ENCODE assay signal across 9 mouse cellular contexts in the genomic region with DNA sequence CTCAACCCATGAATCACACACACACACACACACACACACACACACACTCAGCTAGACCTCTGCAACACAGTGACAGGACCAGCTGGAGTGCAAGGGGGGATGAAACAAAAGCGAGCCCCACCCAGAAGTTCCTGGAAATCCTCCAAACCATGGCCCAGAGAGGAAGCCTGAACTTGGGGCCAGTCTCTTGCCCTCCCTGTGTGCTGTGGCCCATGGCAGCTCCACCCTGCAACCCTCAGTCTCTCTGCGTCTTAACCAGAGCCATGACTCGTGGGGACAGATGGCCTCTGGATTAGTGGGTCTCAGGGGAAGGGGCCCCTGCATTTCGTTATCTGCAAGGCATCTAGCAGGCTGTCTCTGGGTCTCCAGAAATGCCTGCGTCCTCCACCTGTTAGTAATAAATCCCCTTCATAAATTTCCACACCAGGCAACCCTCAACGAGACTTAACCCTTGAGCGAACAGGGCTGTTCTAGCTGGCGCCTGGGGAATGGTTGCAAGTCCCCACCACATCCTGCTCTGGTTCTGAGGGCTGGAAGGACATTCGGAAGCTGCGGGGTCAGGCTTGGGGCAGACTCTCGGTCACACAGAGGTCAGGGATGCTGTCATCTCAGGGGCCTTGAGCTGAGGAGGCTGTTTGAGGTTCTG. TPM values are rescaled to one million over a fixed set of nuclear protein-coding genes. Genes with fewer than 3 reads are reported as not detected.
DNase-seq lines count a peak whose midpoint lies in the region; ATAC-seq and TF ChIP-seq lines count a peak whose summit lies in the region.
"Had no signal": no experiment of that assay in that cellular context is flagged by ENCODE, and none has a peak within 500 bp of the region (broad histone marks: within the 10 kb centered on the region; RNA-seq: fewer than 3 reads in every experiment).

No protein-coding gene starts in this region.

- WGBS in hindbrain, embryonic 10.5 days = 47% methylated on average over 11 of the region's 11 CpGs
- 44% methylated on average over 11 of the region's 11 CpGs for WGBS in hindbrain, embryonic 16.5 days
- 34% methylated on average over 11 of the region's 11 CpGs for WGBS in heart, postnatal 0 days
- 3% methylated on average over 11 of the region's 11 CpGs for whole genome bisulfite sequencing in limb, embryonic 12.5 days

- no peaks in the 10 kb centered on the region for H3K9me3 ChIP-seq in hindbrain, embryonic 10.5 days
- H3K9me3 ChIP-seq in hindbrain, embryonic 16.5 days (ENCODE audit: control insufficient read depth, low read length) = no peaks in the 10 kb centered on the region
- H3K9me3 ChIP-seq in heart, postnatal 0 days (replicated peaks; ENCODE audit: control insufficient read depth, low read length) = no peaks in the 10 kb centered on the region
- H3K9me3 ChIP-seq in limb, embryonic 12.5 days = no peaks in the 10 kb centered on the region
- H3K9me3 ChIP-seq: megakaryocyte, embryonic 14.5 days had no signal

- no peak overlapping the region for H3K4me3 ChIP-seq in hindbrain, embryonic 10.5 days
- no peak overlapping the region for H3K4me3 ChIP-seq in hindbrain, embryonic 16.5 days (ENCODE audit: low read length)
- no peak overlapping the region for H3K4me3 ChIP-seq in heart, postnatal 0 days (ENCODE audit: low read depth, low read length)
- H3K4me3 ChIP-seq in limb, embryonic 12.5 days (replicated peaks) = no peak overlapping the region
- H3K4me3 ChIP-seq: megakaryocyte, embryonic 14.5 days had no signal

- H3K9ac ChIP-seq in hindbrain, embryonic 16.5 days (ENCODE audit: low read depth, low read length) = no peak overlapping the region
- H3K9ac ChIP-seq in heart, postnatal 0 days (replicated peaks; ENCODE audit: low read depth, low read length) = no peak overlapping the region
- H3K9ac ChIP-seq in limb, embryonic 12.5 days (replicated peaks) = no peak overlapping the region

- no peak overlapping the region for H3K4me2 ChIP-seq in hindbrain, embryonic 16.5 days (ENCODE audit: low read length)
- no peak overlapping the region for H3K4me2 ChIP-seq in heart, postnatal 0 days (ENCODE audit: low read depth, low read length)
- peak overlapping the region; percentile 38 for H3K4me2 ChIP-seq in limb, embryonic 12.5 days

- peak overlapping the region; percentile 69; the same call in 1 of the 2 replicates for H3K27ac ChIP-seq in hindbrain, embryonic 10.5 days
- H3K27ac ChIP-seq in hindbrain, embryonic 16.5 days (ENCODE audit: low read depth, low read length) = no peak overlapping the region
- no peak overlapping the region for H3K27ac ChIP-seq in heart, postnatal 0 days (ENCODE audit: low read depth)
- H3K27ac ChIP-seq in limb, embryonic 12.5 days = peak overlapping the region; percentile 90

- no peak for TF ChIP-seq CTCF in heart, postnatal 0 days (IDR thresholded peaks at IDR 0.05; ENCODE audit: low read depth)

- no peak for TF ChIP-seq EP300 in heart, postnatal 0 days (IDR thresholded peaks at IDR 0.05; ENCODE audit: low read depth)

- 0 out of 2 replicates have a peak, but pooled peaks cover 4% of the 10 kb centered on the region for H3K27me3 ChIP-seq in hindbrain, embryonic 10.5 days (ENCODE audit: insufficient read depth, poor library complexity, severe bottlenecking)
- no peaks in the 10 kb centered on the region; the same call in 1 of the 2 replicates for H3K27me3 ChIP-seq in hindbrain, embryonic 16.5 days (replicated peaks; ENCODE audit: control insufficient read depth, insufficient read depth, low read length)
- no peaks in the 10 kb centered on the region for H3K27me3 ChIP-seq in heart, postnatal 0 days (ENCODE audit: control insufficient read depth, insufficient read depth, low read length)
- no peaks in the 10 kb centered on the region for H3K27me3 ChIP-seq in limb, embryonic 12.5 days

- no peak for ATAC-seq in hindbrain, embryonic 16.5 days
- ATAC-seq in heart, postnatal 0 days (ENCODE audit: insufficient read depth, low read depth) = peak; percentile 28; the same call in 1 of the 2 replicates
- peak; percentile 71 for ATAC-seq in limb, embryonic 12.5 days (ENCODE audit: insufficient number of reproducible peaks, insufficient read depth, low FRiP score, low TSS enrichment, low read depth)

- DNase-seq in hindbrain, embryonic 10.5 days (ENCODE audit: low spot score) = peak; percentile 25
- peak; percentile 73 for DNase-seq in ZHBTc4 (ENCODE audit: low read depth, low spot score)
- no peak for DNase-seq in heart, postnatal 0 days (ENCODE audit: low spot score)
- DNase-seq in retina, postnatal 7 days (ENCODE audit: low read depth, low spot score) = peak; percentile 66
- DNase-seq in layer of hippocampus, postnatal 10 days (ENCODE audit: low spot score in 2 of 2) = no peak
- DNase-seq in layer of hippocampus, postnatal 14 days (ENCODE audit: low spot score in 2 of 2) = no peak

- no peaks in the 10 kb centered on the region for H3K36me3 ChIP-seq in hindbrain, embryonic 10.5 days
- H3K36me3 ChIP-seq in hindbrain, embryonic 16.5 days (ENCODE audit: control insufficient read depth, insufficient read depth, low read length) = no peaks in the 10 kb centered on the region
- H3K36me3 ChIP-seq in heart, postnatal 0 days (replicated peaks; ENCODE audit: control insufficient read depth, insufficient read depth, low read length) = no peaks in the 10 kb centered on the region
- no peaks in the 10 kb centered on the region for H3K36me3 ChIP-seq in limb, embryonic 12.5 days

- peaks cover 68% of the 10 kb centered on the region for H3K4me1 ChIP-seq in hindbrain, embryonic 10.5 days (replicated peaks)
- peaks cover 30% of the 10 kb centered on the region for H3K4me1 ChIP-seq in hindbrain, embryonic 16.5 days (ENCODE audit: control insufficient read depth, insufficient read depth, low read depth, low read length)
- peaks cover 37% of the 10 kb centered on the region for H3K4me1 ChIP-seq in heart, postnatal 0 days (ENCODE audit: control insufficient read depth, insufficient read depth)
- H3K4me1 ChIP-seq in limb, embryonic 12.5 days (replicated peaks) = peaks cover 92% of the 10 kb centered on the region

RNA-seq across cellular contexts. Expression of gene Sorcs2, which starts 24.6 kb away (rescaled TPM):
- polyA plus RNA-seq in hindbrain, embryonic 10.5 days (2016; fragmentation: Nextera tagmentation; extraction: Ambion mirVana) = 7.5 and 10.5 TPM in 2 replicates
- 11.8 and 15.5 TPM in 2 replicates for polyA plus RNA-seq in hindbrain, embryonic 16.5 days (2015; fragmentation: Nextera tagmentation; extraction: Ambion mirVana)
- total RNA-seq in heart, postnatal 0 days (2014; rRNA removed; ENCODE audit: low replicate concordance) = 19.2 and 32.6 TPM in 2 replicates
- polyA plus RNA-seq in heart, postnatal 0 days (2015; fragmentation: Nextera tagmentation; extraction: Ambion mirVana) = 3.3 and 3.7 TPM in 2 replicates
- 16.9 and 18.1 TPM in 2 replicates for polyA plus RNA-seq in limb, embryonic 12.5 days (2016; fragmentation: Nextera tagmentation; extraction: Ambion mirVana)
- 10 to 100 TPM; 56.9 to 60.9 TPM for total RNA-seq in layer of hippocampus, postnatal 10 days (2021)
- 10 to 100 TPM; 54.7 to 58.8 TPM for total RNA-seq in layer of hippocampus, postnatal 14 days (2021)

Comparison
In these comparisons a context has a peak if more than half of its experiments do, and no peak if none do; other contexts are left out.
1. H3K27ac ChIP-seq: peak in hindbrain, embryonic 10.5 days (single experiment) and limb, embryonic 12.5 days (single experiment); none in hindbrain, embryonic 16.5 days (single experiment) and heart, postnatal 0 days (single experiment).
2. DNase-seq: peak in hindbrain, embryonic 10.5 days (single experiment), ZHBTc4 (single experiment) and retina, postnatal 7 days (single experiment); none in heart, postnatal 0 days (single experiment), layer of hippocampus, postnatal 10 days (0 of 2) and layer of hippocampus, postnatal 14 days (0 of 2).